Mouse (Mus musculus): Measurements from ENCODE around the gene Fgf14. TPM values are rescaled to one million over a fixed set of nuclear protein-coding genes. Genes with fewer than 3 reads are reported as not detected.

The Fgf14 gene
- polyA plus RNA-seq, 1 experiment from 2014 or later: 0.60 TPM

DNA sequence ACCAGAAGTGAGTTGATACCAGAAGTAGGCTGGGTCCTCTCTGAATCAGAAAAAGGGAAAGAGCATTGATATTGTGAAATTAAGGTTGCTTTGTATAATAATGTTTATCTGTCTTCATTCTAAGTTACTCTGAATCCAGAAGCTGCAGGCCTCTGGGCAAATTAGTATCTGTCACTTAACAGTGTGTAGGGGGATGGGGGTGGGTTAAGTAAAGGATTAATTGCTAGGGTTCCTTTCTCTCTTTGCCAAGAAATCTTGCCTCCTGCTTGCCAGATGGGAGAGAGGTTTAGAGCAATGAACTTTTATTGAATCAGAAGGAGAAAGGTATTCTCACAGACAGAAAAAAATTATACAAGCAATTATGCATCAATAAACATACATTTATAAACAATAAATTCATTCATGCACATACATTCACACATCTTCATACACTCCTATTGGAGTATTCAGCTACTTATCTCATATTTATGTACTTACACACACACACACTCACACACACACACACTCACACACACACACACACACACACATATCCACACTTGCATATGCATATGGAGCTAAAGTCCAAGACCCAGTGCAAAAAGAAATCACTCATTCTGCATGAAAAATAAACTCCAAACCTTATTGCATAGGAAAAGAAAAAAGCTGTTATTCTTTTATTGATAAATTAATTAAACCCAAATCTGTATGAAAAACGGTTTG, 357.8 kb downstream of the Fgf14 start:
- Histone ChIP-seq H3K9me3 (ENCODE audit: control insufficient read depth) (no peaks in the 10 kb centered on the region), H3K9ac (ENCODE audit: low read depth, low read length) (no peak overlapping the region), H3K27me3 (replicated peaks; ENCODE audit: control insufficient read depth, insufficient read depth, low read length) (no peaks in the 10 kb centered on the region), H3K4me2 (replicated peaks; ENCODE audit: low read depth) (no peak overlapping the region), H3K4me3 (ENCODE audit: low read depth, low read length) (no peak overlapping the region), H3K27ac (ENCODE audit: low read depth, low read length) (no peak overlapping the region), H3K4me1 (replicated peaks; ENCODE audit: control insufficient read depth, insufficient read depth, low read length) (no peaks in the 10 kb centered on the region), H3K36me3 (ENCODE audit: control insufficient read depth, insufficient read depth) (no peaks in the 10 kb centered on the region)
- ATAC-seq: no peak
- 35% methylated on average over 1 of the region's 1 CpGs for WGBS
- TF ChIP-seq CTCF (IDR thresholded peaks at IDR 0.05; ENCODE audit: low read depth): no peak

DNA sequence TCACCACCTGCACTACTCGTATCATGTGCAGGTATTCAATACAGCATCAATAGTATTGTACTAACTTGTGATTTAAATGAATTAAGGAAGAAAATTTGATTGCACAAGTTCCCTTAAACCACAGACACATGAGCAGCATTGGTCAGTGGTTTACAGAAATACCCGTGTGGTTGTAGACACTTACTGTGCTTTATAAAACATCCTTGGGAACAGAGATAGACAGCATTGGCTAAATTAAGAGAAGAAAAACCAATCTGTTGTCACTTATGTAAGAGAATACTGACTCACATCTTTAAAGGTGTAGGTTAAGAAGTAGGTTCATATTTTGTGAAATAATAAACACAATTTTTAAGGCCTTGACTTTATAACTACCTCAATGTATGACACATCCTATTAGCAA, 361.4 kb downstream of the Fgf14 start:
- Histone ChIP-seq H3K4me1 (replicated peaks; ENCODE audit: control insufficient read depth, insufficient read depth, low read length) (no peaks in the 10 kb centered on the region), H3K9ac (ENCODE audit: low read depth, low read length) (no peak overlapping the region), H3K27me3 (replicated peaks; ENCODE audit: control insufficient read depth, insufficient read depth, low read length) (no peaks in the 10 kb centered on the region), H3K36me3 (ENCODE audit: control insufficient read depth, insufficient read depth) (no peaks in the 10 kb centered on the region), H3K4me3 (ENCODE audit: low read depth, low read length) (no peak overlapping the region), H3K4me2 (replicated peaks; ENCODE audit: low read depth) (no peak overlapping the region), H3K27ac (ENCODE audit: low read depth, low read length) (no peak overlapping the region), H3K9me3 (ENCODE audit: control insufficient read depth) (no peaks in the 10 kb centered on the region)
- TF ChIP-seq CTCF (IDR thresholded peaks at IDR 0.05; ENCODE audit: low read depth): no peak
- no peak for ATAC-seq
- WGBS: 83% methylated on average over 2 of the region's 2 CpGs

DNA sequence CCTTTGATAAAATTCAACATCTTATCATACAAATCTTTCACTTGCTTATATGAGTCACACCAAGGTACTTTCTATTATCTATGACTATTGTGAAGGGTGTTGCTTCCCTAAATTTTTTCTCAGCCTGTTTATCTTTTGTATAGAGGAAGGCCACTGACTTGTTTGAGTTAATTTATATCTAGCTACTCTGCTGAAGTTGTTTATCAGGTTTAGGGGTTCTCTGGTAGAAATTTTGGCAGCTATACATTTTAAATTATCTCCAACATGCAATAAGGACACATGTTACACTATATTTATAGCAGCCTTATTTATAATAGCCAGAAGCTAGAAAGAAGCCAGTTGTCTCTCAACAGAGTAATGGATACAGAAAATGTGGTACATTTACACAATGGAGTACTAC, 389.9 kb downstream of the Fgf14 start:
- no peaks in the 10 kb centered on the region for H3K4me1 ChIP-seq (replicated peaks; ENCODE audit: control insufficient read depth, insufficient read depth, low read length)
- ATAC-seq: no peak
- H3K9me3 ChIP-seq (ENCODE audit: control insufficient read depth): no peaks in the 10 kb centered on the region
- no peak overlapping the region for H3K4me2 ChIP-seq (replicated peaks; ENCODE audit: low read depth)
- no peak overlapping the region for H3K27ac ChIP-seq (ENCODE audit: low read depth, low read length)
- no peak overlapping the region for H3K4me3 ChIP-seq (ENCODE audit: low read depth, low read length)
- H3K9ac ChIP-seq (ENCODE audit: low read depth, low read length): no peak overlapping the region
- H3K36me3 ChIP-seq (ENCODE audit: control insufficient read depth, insufficient read depth): no peaks in the 10 kb centered on the region
- H3K27me3 ChIP-seq (replicated peaks; ENCODE audit: control insufficient read depth, insufficient read depth, low read length): no peaks in the 10 kb centered on the region
- TF ChIP-seq CTCF (IDR thresholded peaks at IDR 0.05; ENCODE audit: low read depth): no peak

DNA sequence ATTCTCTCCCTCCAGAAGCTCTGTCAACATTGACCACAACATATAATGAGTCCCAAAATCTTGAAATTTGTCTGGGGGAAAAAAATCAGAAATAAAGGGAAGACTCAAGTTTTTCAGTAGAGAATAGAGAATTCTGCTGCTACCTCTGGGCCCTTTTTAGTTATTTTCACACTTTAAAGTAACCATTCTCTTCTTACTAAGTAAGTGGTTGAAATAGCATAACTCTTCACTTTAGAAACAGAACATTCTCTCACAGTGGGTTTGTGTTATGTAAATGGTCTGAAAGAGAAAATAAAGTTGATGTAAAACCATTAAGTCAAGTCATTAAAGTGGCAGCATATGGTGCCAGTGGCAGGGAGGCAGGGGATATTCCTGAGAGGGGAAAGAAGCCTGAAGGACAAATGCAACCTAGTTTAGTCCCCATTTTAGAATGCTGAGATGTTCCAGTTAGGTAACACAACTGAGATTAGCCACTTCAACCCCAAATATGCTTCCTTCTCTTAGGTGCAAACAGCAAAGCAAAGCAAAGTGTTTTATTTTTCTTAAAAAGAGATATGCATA, 398.5 kb downstream of the Fgf14 start:
- Histone ChIP-seq H3K9me3 (ENCODE audit: control insufficient read depth) (no peaks in the 10 kb centered on the region), H3K4me2 (replicated peaks; ENCODE audit: low read depth) (no peak overlapping the region), H3K27me3 (replicated peaks; ENCODE audit: control insufficient read depth, insufficient read depth, low read length) (no peaks in the 10 kb centered on the region), H3K36me3 (ENCODE audit: control insufficient read depth, insufficient read depth) (no peaks in the 10 kb centered on the region), H3K4me1 (replicated peaks; ENCODE audit: control insufficient read depth, insufficient read depth, low read length) (no peaks in the 10 kb centered on the region), H3K27ac (ENCODE audit: low read depth, low read length) (no peak overlapping the region), H3K9ac (ENCODE audit: low read depth, low read length) (no peak overlapping the region), H3K4me3 (ENCODE audit: low read depth, low read length) (no peak overlapping the region)
- TF ChIP-seq CTCF (IDR thresholded peaks at IDR 0.05; ENCODE audit: low read depth): no peak
- no peak for ATAC-seq

DNA sequence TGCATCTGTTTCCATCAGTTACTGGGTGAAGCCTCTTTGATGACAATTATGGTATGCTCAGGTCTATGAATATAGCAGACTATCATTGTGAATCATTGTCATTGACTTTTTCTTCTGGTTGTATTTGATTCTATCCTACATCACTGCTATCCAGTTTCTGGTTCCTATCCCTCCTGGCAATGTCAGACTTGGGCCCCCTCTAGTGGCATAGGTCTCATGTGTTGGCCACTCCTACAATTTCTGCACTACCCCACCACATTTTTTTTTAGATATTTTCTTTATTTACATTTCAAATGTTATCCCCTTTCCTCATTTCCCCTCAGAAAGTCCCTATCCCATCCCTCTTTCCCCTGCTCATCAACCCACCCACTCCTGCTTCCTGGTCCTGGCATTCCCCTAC, 409.9 kb downstream of the Fgf14 start:
- ATAC-seq: no peak
- Histone ChIP-seq H3K4me1 (replicated peaks; ENCODE audit: control insufficient read depth, insufficient read depth, low read length) (no peaks in the 10 kb centered on the region), H3K9ac (ENCODE audit: low read depth, low read length) (no peak overlapping the region), H3K36me3 (ENCODE audit: control insufficient read depth, insufficient read depth) (no peaks in the 10 kb centered on the region), H3K4me3 (ENCODE audit: low read depth, low read length) (no peak overlapping the region), H3K9me3 (ENCODE audit: control insufficient read depth) (no peaks in the 10 kb centered on the region), H3K4me2 (replicated peaks; ENCODE audit: low read depth) (no peak overlapping the region), H3K27ac (ENCODE audit: low read depth, low read length) (no peak overlapping the region), H3K27me3 (replicated peaks; ENCODE audit: control insufficient read depth, insufficient read depth, low read length) (no peaks in the 10 kb centered on the region)
- peak; percentile 39; the same call in 1 of the 2 replicates for TF ChIP-seq CTCF (IDR thresholded peaks at IDR 0.05; ENCODE audit: low read depth)

DNA sequence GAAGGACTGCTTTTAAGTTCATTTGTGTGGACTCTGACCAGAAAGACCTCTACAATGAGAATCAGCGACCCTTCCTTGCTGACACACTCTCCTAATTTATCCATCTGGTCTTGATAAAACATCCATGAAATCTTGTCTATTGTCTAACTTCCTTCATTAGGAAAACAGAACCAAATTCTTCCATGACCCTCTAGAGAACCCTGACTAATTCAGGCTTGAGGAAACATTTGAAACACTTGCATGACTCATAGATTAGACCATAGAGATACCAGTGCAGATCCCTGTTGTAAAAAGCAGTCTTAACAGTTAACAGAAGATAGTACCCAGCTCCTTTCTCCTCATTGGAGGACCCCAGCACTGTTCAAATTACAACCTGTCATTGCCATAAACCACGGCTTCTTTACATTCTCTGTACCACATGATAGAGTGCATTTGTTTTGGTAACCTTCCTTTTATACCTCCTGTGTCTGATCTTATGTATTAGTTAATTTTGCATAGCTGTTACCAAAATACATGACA, 412.3 kb downstream of the Fgf14 start:
- Histone ChIP-seq H3K9me3 (ENCODE audit: control insufficient read depth) (no peaks in the 10 kb centered on the region), H3K9ac (ENCODE audit: low read depth, low read length) (no peak overlapping the region), H3K4me3 (ENCODE audit: low read depth, low read length) (no peak overlapping the region), H3K36me3 (ENCODE audit: control insufficient read depth, insufficient read depth) (no peaks in the 10 kb centered on the region), H3K4me2 (replicated peaks; ENCODE audit: low read depth) (no peak overlapping the region), H3K4me1 (replicated peaks; ENCODE audit: control insufficient read depth, insufficient read depth, low read length) (no peaks in the 10 kb centered on the region), H3K27me3 (replicated peaks; ENCODE audit: control insufficient read depth, insufficient read depth, low read length) (no peaks in the 10 kb centered on the region), H3K27ac (ENCODE audit: low read depth, low read length) (no peak overlapping the region)
- ATAC-seq: peak; percentile 38; the same call in 1 of the 2 replicates
- 13% methylated on average over 2 of the region's 2 CpGs for WGBS
- TF ChIP-seq CTCF (IDR thresholded peaks at IDR 0.05; ENCODE audit: low read depth): no peak
